Mouse (Mus musculus) limb, embryonic 13.5 days (tissue): ENCODE results near the gene Slc44a1. TPM values are rescaled to one million over a fixed set of nuclear protein-coding genes. Genes with fewer than 3 reads are reported as not detected.

ENCODE experiments used
- ATAC-seq: fragments of 200-750 bp; cut with Nextera tagmentation; 2 replicates; pipeline ENCODE4 v1.8.0; 2017; ENCODE audit warnings: low read depth, moderate number of reproducible peaks, moderate TSS enrichment; ENCODE audit not compliant: low FRiP score
- H3K27ac ChIP-seq: fragments of 300-500 bp; sonication (generic); 2 replicates; pipeline ENCODE4 v1.5.1; 2015; ENCODE audit warnings: inconsistent platforms, mild to moderate bottlenecking, moderate library complexity
- H3K27me3 ChIP-seq: fragments of 300-500 bp; sonication (generic); 2 replicates; pipeline ENCODE4 v1.6.1; 2015; ENCODE audit warnings: mild to moderate bottlenecking, inconsistent platforms
- H3K36me3 ChIP-seq: fragments of 300-500 bp; sonication (generic); 2 replicates; pipeline ENCODE4 v1.6.1; 2015; ENCODE audit warnings: inconsistent platforms, mild to moderate bottlenecking, moderate library complexity
- H3K4me1 ChIP-seq: fragments of 300-500 bp; sonication (generic); 2 replicates; pipeline ENCODE4 v1.6.1; 2015; ENCODE audit warnings: inconsistent platforms
- H3K4me2 ChIP-seq: fragments of 300-500 bp; sonication (generic); replicated peaks from 2 replicates; pipeline ENCODE4 v1.6.1; 2015; ENCODE audit warnings: inconsistent platforms, mild to moderate bottlenecking, moderate library complexity
- H3K4me3 ChIP-seq: fragments of 300-500 bp; sonication (generic); 2 replicates; pipeline ENCODE4 v1.5.1; 2015; ENCODE audit warnings: moderate library complexity, mild to moderate bottlenecking, inconsistent platforms
- H3K9ac ChIP-seq: fragments of 300-500 bp; sonication (generic); 2 replicates; pipeline ENCODE4 v1.6.1; 2015; ENCODE audit warnings: mild to moderate bottlenecking, inconsistent platforms
- H3K9me3 ChIP-seq: fragments of 300-500 bp; sonication (generic); 2 replicates; pipeline ENCODE4 v1.6.1; 2016; ENCODE audit warnings: inconsistent platforms
- WGBS: fragments of 180-500 bp; shearing (Covaris S2); methylation state at CpG from one replicate; pipeline ENCODE4 v1.1.7; 2015; 5-methylcytosine and 5-hydroxymethylcytosine counted together
- polyA plus RNA-seq: library from polyadenylated mRNA; unstranded; fragments of >200 nt; fragmentation: Nextera tagmentation; extraction: Ambion mirVana; gene quantifications from 2 replicates; pipeline ENCODE4 v1.2.1, GENCODE M21; 2015

Slc44a1 gene
- polyA plus RNA-seq, 1 experiment from 2014 or later, result 30.9 TPM

GRCm38 (mm10) chr4:53410752-53411151, 29.5 kb upstream of the Slc44a1 start:
- no peak for ATAC-seq
- Histone ChIP-seq H3K4me1 (no peaks in the 10 kb centered on the region; the same call in 1 of the 2 replicates), H3K27ac (no peak overlapping the region), H3K36me3 (no peaks in the 10 kb centered on the region), H3K9me3 (no peaks in the 10 kb centered on the region), H3K27me3 (no peaks in the 10 kb centered on the region), H3K9ac (no peak overlapping the region), H3K4me2 (no peak overlapping the region), H3K4me3 (no peak overlapping the region)
- WGBS, result 87% methylated on average over 5 of the region's 5 CpGs

- WGBS, result 83% methylated on average over 9 of the region's 9 CpGs
- no peak for ATAC-seq
- no peak overlapping the region for H3K4me2 ChIP-seq
Measured at GRCm38 (mm10) chr4:53411958-53412870, 28.0 kb upstream of the Slc44a1 start.

GRCm38 (mm10) chr4:53412991-53413390, 27.2 kb upstream of the Slc44a1 start:
- no peak for ATAC-seq
- no peaks in the 10 kb centered on the region for H3K27me3 ChIP-seq
- no peak overlapping the region for H3K4me2 ChIP-seq
- no peak overlapping the region for H3K9ac ChIP-seq
- no peaks in the 10 kb centered on the region for H3K36me3 ChIP-seq
- WGBS, result 83% methylated on average over 6 of the region's 6 CpGs
- peaks cover 9% of the 10 kb centered on the region; the same call in 1 of the 2 replicates for H3K4me1 ChIP-seq
- H3K9me3 ChIP-seq, result no peaks in the 10 kb centered on the region
- H3K4me3 ChIP-seq, result no peak overlapping the region
- H3K27ac ChIP-seq, result no peak overlapping the region

More at GRCm38 (mm10) chr4:53411958-53412870, 28.0 kb upstream of the Slc44a1 start:
- Histone ChIP-seq H3K36me3 (no peaks in the 10 kb centered on the region), H3K27ac (no peak overlapping the region), H3K4me3 (no peak overlapping the region), H3K9me3 (no peaks in the 10 kb centered on the region), H3K27me3 (no peaks in the 10 kb centered on the region), H3K4me1 (peaks cover 9% of the 10 kb centered on the region; the same call in 1 of the 2 replicates), H3K9ac (no peak overlapping the region)

- Histone ChIP-seq H3K27ac (no peak overlapping the region), H3K9me3 (no peaks in the 10 kb centered on the region), H3K4me2 (no peak overlapping the region), H3K9ac (no peak overlapping the region), H3K4me1 (peaks cover 9% of the 10 kb centered on the region; the same call in 1 of the 2 replicates), H3K36me3 (no peaks in the 10 kb centered on the region), H3K4me3 (no peak overlapping the region), H3K27me3 (no peaks in the 10 kb centered on the region)
- WGBS, result 75% methylated on average over 9 of the region's 9 CpGs
- ATAC-seq, result no peak
Measured at GRCm38 (mm10) chr4:53414031-53414797, 26.0 kb upstream of the Slc44a1 start.

- H3K27ac ChIP-seq, result peak overlapping the region; percentile 79
- ATAC-seq, result peak; percentile 83
- 59% methylated on average over 9 of the region's 10 CpGs for WGBS
- H3K9ac ChIP-seq, result no peak overlapping the region
- H3K9me3 ChIP-seq, result no peaks in the 10 kb centered on the region
- no peak overlapping the region for H3K4me2 ChIP-seq
- no peaks in the 10 kb centered on the region for H3K27me3 ChIP-seq
- no peak overlapping the region for H3K4me3 ChIP-seq
- H3K4me1 ChIP-seq, result peaks cover 9% of the 10 kb centered on the region; the same call in 1 of the 2 replicates
- no peaks in the 10 kb centered on the region for H3K36me3 ChIP-seq
Measured at GRCm38 (mm10) chr4:53415873-53416637, 24.2 kb upstream of the Slc44a1 start.

- no peak overlapping the region for H3K4me2 ChIP-seq
- H3K36me3 ChIP-seq, result no peaks in the 10 kb centered on the region
- peaks cover 9% of the 10 kb centered on the region; the same call in 1 of the 2 replicates for H3K4me1 ChIP-seq
- no peaks in the 10 kb centered on the region for H3K27me3 ChIP-seq
- H3K9ac ChIP-seq, result no peak overlapping the region
- H3K9me3 ChIP-seq, result no peaks in the 10 kb centered on the region
- no peak for ATAC-seq
- 59% methylated on average over 7 of the region's 7 CpGs for WGBS
- peak overlapping the region; percentile 79 for H3K27ac ChIP-seq
- H3K4me3 ChIP-seq, result no peak overlapping the region
Measured at GRCm38 (mm10) chr4:53416928-53417327, 23.3 kb upstream of the Slc44a1 start.

- Histone ChIP-seq H3K4me2 (no peak overlapping the region), H3K9ac (no peak overlapping the region), H3K4me3 (no peak overlapping the region), H3K27ac (no peak overlapping the region), H3K9me3 (no peaks in the 10 kb centered on the region), H3K27me3 (no peaks in the 10 kb centered on the region), H3K4me1 (no peaks in the 10 kb centered on the region), H3K36me3 (no peaks in the 10 kb centered on the region)
- 61% methylated on average over 2 of the region's 2 CpGs for WGBS
- ATAC-seq, result no peak
Measured at GRCm38 (mm10) chr4:53422799-53423198, 17.4 kb upstream of the Slc44a1 start.

- Histone ChIP-seq H3K27me3 (no peaks in the 10 kb centered on the region), H3K4me1 (no peaks in the 10 kb centered on the region), H3K36me3 (no peaks in the 10 kb centered on the region), H3K27ac (no peak overlapping the region), H3K9ac (no peak overlapping the region), H3K4me3 (no peak overlapping the region), H3K9me3 (no peaks in the 10 kb centered on the region), H3K4me2 (no peak overlapping the region)
- WGBS, result 86% methylated on average over 4 of the region's 4 CpGs
- no peak for ATAC-seq
Measured at GRCm38 (mm10) chr4:53427120-53427519, 13.1 kb upstream of the Slc44a1 start.

- H3K36me3 ChIP-seq, result no peaks in the 10 kb centered on the region
- no peak for ATAC-seq
- no peak overlapping the region for H3K4me3 ChIP-seq
- no peak overlapping the region for H3K27ac ChIP-seq
- WGBS, result 36% methylated on average over 6 of the region's 6 CpGs
- H3K27me3 ChIP-seq, result no peaks in the 10 kb centered on the region
- H3K9ac ChIP-seq, result no peak overlapping the region
- no peaks in the 10 kb centered on the region for H3K4me1 ChIP-seq
- H3K4me2 ChIP-seq, result no peak overlapping the region
- no peaks in the 10 kb centered on the region for H3K9me3 ChIP-seq
Measured at GRCm38 (mm10) chr4:53430522-53430921, 9.7 kb upstream of the Slc44a1 start.

GRCm38 (mm10) chr4:53431585-53432234, 8.5 kb upstream of the Slc44a1 start:
- no peaks in the 10 kb centered on the region for H3K9me3 ChIP-seq
- no peak overlapping the region for H3K27ac ChIP-seq
- H3K27me3 ChIP-seq, result no peaks in the 10 kb centered on the region
- H3K4me3 ChIP-seq, result no peak overlapping the region
- ATAC-seq, result no peak
- H3K4me1 ChIP-seq, result no peaks in the 10 kb centered on the region; the same call in 1 of the 2 replicates
- no peak overlapping the region for H3K9ac ChIP-seq
- H3K36me3 ChIP-seq, result no peaks in the 10 kb centered on the region
- WGBS, result 87% methylated on average over 10 of the region's 10 CpGs
- no peak overlapping the region for H3K4me2 ChIP-seq

- no peak overlapping the region for H3K4me3 ChIP-seq
- no peaks in the 10 kb centered on the region for H3K36me3 ChIP-seq
- H3K9ac ChIP-seq, result no peak overlapping the region
- H3K4me2 ChIP-seq, result no peak overlapping the region
- WGBS, result 35% methylated on average over 10 of the region's 10 CpGs
- no peak overlapping the region for H3K27ac ChIP-seq
- H3K4me1 ChIP-seq, result peaks cover 41% of the 10 kb centered on the region
- no peaks in the 10 kb centered on the region for H3K27me3 ChIP-seq
- H3K9me3 ChIP-seq, result no peaks in the 10 kb centered on the region
- no peak for ATAC-seq
Measured at GRCm38 (mm10) chr4:53437110-53437755, 3.0 kb upstream of the Slc44a1 start.
